Mouse (Mus musculus) midbrain, postnatal 0 days (tissue): ENCODE results near the gene Cox11. TPM values are rescaled to one million over a fixed set of nuclear protein-coding genes. Genes with fewer than 3 reads are reported as not detected.

Source experiments
- ATAC-seq: fragments of 200-750 bp; cut with Nextera tagmentation; 2 replicates; pipeline ENCODE4 v1.8.0; 2017; ENCODE audit warnings: moderate number of reproducible peaks, mild to moderate bottlenecking, moderate TSS enrichment, moderate library complexity; ENCODE audit not compliant: low FRiP score
- DNase-seq: peaks from one replicate; pipeline ENCODE4 v3.0.0-alpha.2; 2015; ENCODE audit warnings: low spot score
- H3K27ac ChIP-seq: fragments of 300-500 bp; sonication (generic); 2 replicates; pipeline ENCODE4 v1.5.1; 2014; ENCODE audit warnings: low read depth, mild to moderate bottlenecking, low read length, mixed read lengths
- H3K27me3 ChIP-seq: fragments of 300-500 bp; sonication (generic); 2 replicates; pipeline ENCODE4 v1.6.1; 2014; ENCODE audit warnings: low read length, control low read depth, mixed read lengths; ENCODE audit not compliant: insufficient read depth
- H3K36me3 ChIP-seq: fragments of 300-500 bp; sonication (generic); 2 replicates; pipeline ENCODE4 v1.6.1; 2014; ENCODE audit warnings: low read length, control low read depth, mixed read lengths; ENCODE audit not compliant: insufficient read depth
- H3K4me1 ChIP-seq: fragments of 300-500 bp; sonication (generic); 2 replicates; pipeline ENCODE4 v1.6.1; 2014; ENCODE audit warnings: mild to moderate bottlenecking, control low read depth, antibody characterized with exemption, low read length, mixed read lengths; ENCODE audit not compliant: insufficient read depth
- H3K4me2 ChIP-seq: fragments of 300-500 bp; sonication (generic); 2 replicates; pipeline ENCODE4 v1.6.1; 2014; ENCODE audit warnings: low read depth, mild to moderate bottlenecking, low read length, mixed read lengths; ENCODE audit not compliant: poor library complexity, severe bottlenecking
- H3K4me3 ChIP-seq: fragments of 300-500 bp; sonication (generic); 2 replicates; pipeline ENCODE4 v1.5.1; 2014; ENCODE audit warnings: low read depth, mild to moderate bottlenecking, low read length, moderate library complexity
- H3K9ac ChIP-seq: fragments of 300-500 bp; sonication (generic); replicated peaks from 2 replicates; pipeline ENCODE4 v1.6.1; 2014; ENCODE audit warnings: mild to moderate bottlenecking, low read length, moderate library complexity, mixed read lengths; ENCODE audit not compliant: poor library complexity, severe bottlenecking
- H3K9me3 ChIP-seq: fragments of 300-500 bp; sonication (generic); 2 replicates; pipeline ENCODE4 v1.6.1; 2016; ENCODE audit warnings: low read length, control low read depth
- CTCF ChIP-seq: IDR thresholded peaks from 2 replicates; pipeline ENCODE4 v1.5.1; 2016; ENCODE audit warnings: antibody characterized with exemption, mild to moderate bottlenecking
- WGBS: fragments of 180-500 bp; shearing (Covaris S2); extraction: QIAGEN DNeasy Blood & Tissue Kit; methylation state at CpG from one replicate; pipeline ENCODE4 v1.1.7; 2014; 5-methylcytosine and 5-hydroxymethylcytosine counted together
- polyA plus RNA-seq: library from polyadenylated mRNA; unstranded; fragments of >200 nt; fragmentation: Nextera tagmentation; extraction: Ambion mirVana; gene quantifications from 2 replicates; pipeline ENCODE4 v1.2.1, GENCODE M21; 2015
- total RNA-seq: library from RNA; depleted of rRNA; stranded (reverse); fragments of >200 nt; gene quantifications from 2 replicates; pipeline ENCODE4 v1.2.3, GENCODE M21; 2014

Cox11 gene
- total and polyA plus RNA-seq, 2 experiments from 2014 or later = 23.6 to 42.0 TPM

DNA sequence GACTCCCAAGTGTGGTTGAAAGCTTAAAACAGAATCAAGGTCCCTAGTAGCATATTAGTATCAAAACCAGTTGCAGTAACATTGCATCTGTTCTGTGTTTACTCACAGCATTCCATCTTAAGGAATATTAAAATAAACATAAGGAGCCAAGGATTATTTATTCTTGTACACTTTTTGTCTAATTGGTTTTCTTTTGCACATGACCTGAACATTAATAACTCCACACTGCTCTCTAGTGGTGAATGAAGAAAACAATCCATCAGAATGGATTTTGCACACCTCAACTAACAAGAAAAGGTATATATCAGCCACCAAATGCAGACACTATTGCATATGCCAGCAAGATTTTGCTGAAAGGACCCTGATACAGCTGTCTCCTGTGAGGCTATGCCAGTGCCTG lies 21.5 kb upstream of the Cox11 start:
- H3K36me3 ChIP-seq = no peaks in the 10 kb centered on the region
- ATAC-seq = no peak
- no peak overlapping the region for H3K4me3 ChIP-seq
- no peaks in the 10 kb centered on the region for H3K4me1 ChIP-seq
- H3K9me3 ChIP-seq = no peaks in the 10 kb centered on the region
- H3K4me2 ChIP-seq = no peak overlapping the region
- no peak overlapping the region for H3K9ac ChIP-seq
- TF ChIP-seq CTCF = peak; percentile 80
- DNase-seq = peak; percentile 67
- no peaks in the 10 kb centered on the region for H3K27me3 ChIP-seq
- H3K27ac ChIP-seq = no peak overlapping the region

DNA sequence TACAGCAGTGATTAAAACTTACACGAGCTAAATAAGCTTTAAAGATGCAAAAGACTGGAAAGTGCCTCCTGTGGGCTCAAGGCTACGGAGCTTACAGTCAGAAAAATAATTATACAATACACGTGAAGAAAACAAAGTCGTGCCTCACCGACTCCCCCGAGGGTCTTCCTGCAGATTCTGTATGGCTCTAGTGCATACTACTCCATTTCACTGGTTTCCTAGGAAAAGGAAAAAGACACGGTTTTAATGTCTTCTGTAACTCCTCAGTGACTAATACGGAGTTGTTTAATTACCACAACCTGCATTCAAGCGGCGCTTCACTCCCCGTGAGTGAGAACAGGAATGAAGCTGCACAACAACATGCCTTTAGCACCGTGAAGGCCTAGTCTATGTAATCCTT lies 15.9 kb upstream of the Cox11 start:
- ATAC-seq (no peak), DNase-seq (no peak)
- H3K27ac ChIP-seq = no peak overlapping the region
- no peak overlapping the region for H3K9ac ChIP-seq
- WGBS = 73% methylated on average over 12 of the region's 12 CpGs
- H3K27me3 ChIP-seq = no peaks in the 10 kb centered on the region
- H3K4me2 ChIP-seq = no peak overlapping the region
- no peaks in the 10 kb centered on the region for H3K4me1 ChIP-seq
- no peak for TF ChIP-seq CTCF
- no peaks in the 10 kb centered on the region for H3K36me3 ChIP-seq
- H3K4me3 ChIP-seq = no peak overlapping the region
- no peaks in the 10 kb centered on the region for H3K9me3 ChIP-seq

DNA sequence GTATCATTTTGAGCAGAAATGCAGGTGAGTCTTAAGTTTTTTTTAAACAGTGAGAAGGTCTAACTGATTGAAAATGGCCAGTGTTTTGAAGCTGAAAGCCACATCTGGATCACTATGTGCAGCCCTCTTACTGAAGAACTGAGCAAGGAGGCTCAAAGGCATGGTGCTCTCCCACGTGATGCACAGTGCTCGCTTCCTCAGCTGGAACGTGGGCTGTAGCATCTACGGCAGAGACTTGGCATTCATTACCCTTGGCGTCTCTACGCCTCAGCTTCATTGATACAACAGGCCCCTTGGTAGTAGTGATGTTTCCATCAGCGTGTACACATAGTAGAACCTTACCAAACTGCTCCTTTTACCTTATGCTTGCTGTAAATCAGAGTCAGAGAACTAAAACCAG lies 15.5 kb upstream of the Cox11 start:
- Histone ChIP-seq H3K36me3 (no peaks in the 10 kb centered on the region), H3K4me3 (no peak overlapping the region), H3K4me1 (no peaks in the 10 kb centered on the region), H3K4me2 (no peak overlapping the region), H3K9ac (no peak overlapping the region), H3K27ac (no peak overlapping the region), H3K9me3 (no peaks in the 10 kb centered on the region), H3K27me3 (no peaks in the 10 kb centered on the region)
- TF ChIP-seq CTCF = no peak
- no peak for ATAC-seq
- WGBS = 86% methylated on average over 7 of the region's 7 CpGs
- no peak for DNase-seq

DNA sequence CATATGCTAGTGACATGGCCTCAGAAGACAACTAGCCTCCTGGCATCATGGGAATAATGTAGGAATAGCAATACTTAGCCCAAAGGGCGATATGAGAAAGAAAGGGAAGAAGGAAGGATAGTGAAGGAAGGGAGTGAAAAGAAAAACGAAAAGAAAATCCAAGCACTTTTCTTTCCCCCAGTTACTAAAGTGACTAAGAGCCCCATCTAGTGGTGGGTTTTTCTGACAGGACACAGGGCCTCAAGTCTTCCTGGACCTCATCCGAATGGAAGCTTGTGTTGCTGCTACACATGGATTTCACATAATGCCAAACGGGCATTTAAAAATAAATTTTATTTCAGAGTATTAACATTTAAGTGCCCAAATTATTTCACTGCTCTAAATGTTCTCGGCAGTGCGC lies 14.5 kb upstream of the Cox11 start:
- no peak overlapping the region for H3K4me2 ChIP-seq
- no peaks in the 10 kb centered on the region for H3K4me1 ChIP-seq
- H3K9ac ChIP-seq = no peak overlapping the region
- TF ChIP-seq CTCF = peak; percentile 77
- no peaks in the 10 kb centered on the region for H3K27me3 ChIP-seq
- 56% methylated on average over 6 of the region's 6 CpGs for WGBS
- H3K4me3 ChIP-seq = no peak overlapping the region
- no peak for ATAC-seq
- DNase-seq = peak; percentile 67
- no peak overlapping the region for H3K27ac ChIP-seq
- H3K9me3 ChIP-seq = no peaks in the 10 kb centered on the region
- no peaks in the 10 kb centered on the region for H3K36me3 ChIP-seq

DNA sequence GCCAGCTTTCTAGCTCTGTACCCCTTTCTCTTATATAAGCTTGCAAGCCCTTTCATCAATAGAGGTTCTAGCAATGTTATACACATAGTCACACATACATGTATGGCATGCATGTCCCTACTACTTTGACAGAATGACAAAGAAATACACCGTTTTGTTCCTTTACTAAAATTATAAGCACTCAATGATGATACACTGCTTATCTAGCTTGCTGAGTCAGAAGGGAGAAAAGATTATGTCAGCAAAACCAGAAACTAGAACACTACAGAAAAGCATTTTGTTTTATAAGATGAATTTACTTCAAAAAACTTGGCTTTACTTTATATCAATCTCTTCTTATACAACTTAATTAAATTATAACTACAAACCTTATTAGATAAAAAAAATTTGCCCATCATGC lies 12.8 kb upstream of the Cox11 start:
- Histone ChIP-seq H3K9me3 (no peaks in the 10 kb centered on the region), H3K4me3 (no peak overlapping the region), H3K4me2 (no peak overlapping the region), H3K4me1 (no peaks in the 10 kb centered on the region), H3K9ac (no peak overlapping the region), H3K36me3 (no peaks in the 10 kb centered on the region), H3K27me3 (no peaks in the 10 kb centered on the region), H3K27ac (no peak overlapping the region)
- no peak for ATAC-seq
- DNase-seq = no peak
- TF ChIP-seq CTCF = no peak
- 87% methylated on average over 1 of the region's 1 CpGs for WGBS

DNA sequence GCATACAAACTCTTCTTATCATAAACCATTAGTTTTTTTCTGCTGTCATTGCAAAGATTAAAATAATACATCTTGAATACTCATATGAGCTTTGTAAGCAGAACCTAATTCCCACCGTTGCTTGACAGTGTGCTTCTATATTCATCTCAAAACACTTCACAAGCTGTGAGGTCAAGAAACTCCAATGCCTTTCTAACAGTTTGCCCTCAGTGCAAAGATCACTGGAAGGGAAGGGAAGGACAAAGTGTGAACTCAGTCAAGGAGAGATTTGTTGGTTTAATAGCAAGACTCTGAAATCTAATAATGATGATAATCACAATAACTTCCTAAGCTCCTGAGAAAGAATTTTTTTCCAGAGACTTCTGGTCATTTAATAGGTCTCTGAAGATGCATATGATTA lies 10.2 kb upstream of the Cox11 start:
- TF ChIP-seq CTCF = no peak
- Histone ChIP-seq H3K27ac (no peak overlapping the region), H3K36me3 (no peaks in the 10 kb centered on the region), H3K4me3 (no peak overlapping the region), H3K9ac (no peak overlapping the region), H3K4me1 (no peaks in the 10 kb centered on the region), H3K9me3 (no peaks in the 10 kb centered on the region), H3K4me2 (no peak overlapping the region), H3K27me3 (no peaks in the 10 kb centered on the region)
- ATAC-seq (no peak), DNase-seq (no peak)
- WGBS = 69% methylated on average over 1 of the region's 1 CpGs

DNA sequence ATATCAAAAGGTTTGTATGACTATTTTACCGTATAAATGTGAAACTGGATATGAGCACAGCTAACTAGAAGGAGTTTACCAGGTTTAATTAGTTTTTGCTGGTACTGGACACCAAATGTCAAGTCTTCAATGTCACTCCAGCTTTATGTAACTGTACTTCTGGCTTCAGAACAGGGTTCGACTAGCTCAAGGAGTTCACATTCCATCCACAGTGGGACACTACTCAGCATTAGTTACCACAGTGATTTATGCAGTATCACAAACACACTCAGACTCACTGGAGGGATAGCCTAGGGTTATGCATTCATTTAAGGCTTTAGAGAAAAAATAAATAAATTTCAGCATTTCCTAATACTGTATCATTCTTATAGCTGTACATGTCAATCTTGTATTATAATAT lies 5.5 kb upstream of the Cox11 start:
- 83% methylated on average over 2 of the region's 2 CpGs for WGBS
- ATAC-seq = no peak

More for the DNA sequence above, 5.5 kb upstream of the Cox11 start:
- H3K36me3 ChIP-seq = no peaks in the 10 kb centered on the region
- no peak overlapping the region for H3K27ac ChIP-seq
- H3K4me2 ChIP-seq = no peak overlapping the region
- no peak for DNase-seq
- no peaks in the 10 kb centered on the region for H3K27me3 ChIP-seq
- no peak overlapping the region for H3K4me3 ChIP-seq
- H3K9ac ChIP-seq = no peak overlapping the region
- H3K9me3 ChIP-seq = no peaks in the 10 kb centered on the region
- no peaks in the 10 kb centered on the region for H3K4me1 ChIP-seq
- no peak for TF ChIP-seq CTCF
